ENCODE assay signal across 12 mouse cellular contexts in genomic region chr6:138143450-138143849, GRCm38 (mm10). TPM values are rescaled to one million over a fixed set of nuclear protein-coding genes. Genes with fewer than 3 reads are reported as not detected.
DNase-seq lines count a peak whose midpoint lies in the region; ATAC-seq and TF ChIP-seq lines count a peak whose summit lies in the region.
"Had no signal": no experiment of that assay in that cellular context is flagged by ENCODE, and none has a peak within 500 bp of the region (broad histone marks: within the 10 kb centered on the region; RNA-seq: fewer than 3 reads in every experiment).

No protein-coding gene starts in this region.

- WGBS in liver, embryonic 13.5 days (ENCODE audit: insufficient replicate concordance) = 45% methylated on average over 3 of the region's 3 CpGs
- 30% methylated on average over 3 of the region's 3 CpGs for WGBS in intestine, postnatal 0 days
- WGBS in limb, embryonic 13.5 days = 55% methylated on average over 3 of the region's 3 CpGs
- WGBS in stomach, embryonic 14.5 days = 48% methylated on average over 3 of the region's 3 CpGs
- 94% methylated on average over 3 of the region's 3 CpGs for WGBS in midbrain, embryonic 16.5 days

- DNase-seq in liver, embryonic 13.5 days = no peak
- no peak for DNase-seq in liver
- DNase-seq in spleen, postnatal 36 days (ENCODE audit: low spot score in 2 of 2) = no peak
- no peak for DNase-seq in thymus, postnatal 36 days
- DNase-seq: heart, postnatal 36 days; layer of hippocampus, adult 9-11 months had no signal

- H3K9me3 ChIP-seq in liver, embryonic 13.5 days (replicated peaks) = 0 out of 2 replicates have a peak, but pooled peaks cover 3% of the 10 kb centered on the region
- no peaks in the 10 kb centered on the region for H3K9me3 ChIP-seq in intestine, postnatal 0 days (ENCODE audit: control insufficient read depth)
- H3K9me3 ChIP-seq in limb, embryonic 13.5 days = no peaks in the 10 kb centered on the region
- H3K9me3 ChIP-seq in stomach, embryonic 14.5 days (ENCODE audit: control insufficient read depth, low read depth, low read length) = no peaks in the 10 kb centered on the region
- no peaks in the 10 kb centered on the region for H3K9me3 ChIP-seq in midbrain, embryonic 16.5 days (replicated peaks; ENCODE audit: control insufficient read depth, low read length, poor library complexity, severe bottlenecking)
- H3K9me3 ChIP-seq: midbrain, embryonic 15.5 days had no signal

- H3K36me3 ChIP-seq in liver, embryonic 13.5 days = 0 out of 2 replicates have a peak, but pooled peaks cover 2% of the 10 kb centered on the region
- H3K36me3 ChIP-seq in intestine, postnatal 0 days (ENCODE audit: control insufficient read depth, insufficient read depth) = no peaks in the 10 kb centered on the region
- peaks cover 4% of the 10 kb centered on the region; the same call in 1 of the 2 replicates for H3K36me3 ChIP-seq in limb, embryonic 13.5 days
- no peaks in the 10 kb centered on the region; the same call in 1 of the 2 replicates for H3K36me3 ChIP-seq in stomach, embryonic 14.5 days (ENCODE audit: control insufficient read depth, insufficient read depth, low read length)
- H3K36me3 ChIP-seq in midbrain, embryonic 16.5 days (ENCODE audit: control insufficient read depth, insufficient read depth, low read length) = no peaks in the 10 kb centered on the region
- H3K36me3 ChIP-seq: midbrain, embryonic 15.5 days had no signal

- ATAC-seq in liver, embryonic 13.5 days (ENCODE audit: low read depth) = no peak
- ATAC-seq in intestine, postnatal 0 days = peak; percentile 28; the same call in 1 of the 2 replicates
- ATAC-seq in limb, embryonic 13.5 days (ENCODE audit: low FRiP score, low read depth) = no peak
- peak; percentile 75 for ATAC-seq in stomach, embryonic 14.5 days (ENCODE audit: insufficient number of reproducible peaks, insufficient read depth, low FRiP score, low read depth)
- no peak for ATAC-seq in midbrain, embryonic 16.5 days
- ATAC-seq: midbrain, embryonic 15.5 days had no signal

- peak overlapping the region; percentile 61 for H3K4me2 ChIP-seq in liver, embryonic 13.5 days
- H3K4me2 ChIP-seq in intestine, postnatal 0 days (replicated peaks; ENCODE audit: low read depth) = peak overlapping the region; percentile 79
- H3K4me2 ChIP-seq in limb, embryonic 13.5 days (replicated peaks) = peak overlapping the region; percentile 72
- H3K4me2 ChIP-seq in stomach, embryonic 14.5 days (replicated peaks; ENCODE audit: low read depth, low read length) = peak overlapping the region; percentile 22; the same call in 1 of the 2 replicates
- H3K4me2 ChIP-seq in midbrain, embryonic 16.5 days (ENCODE audit: low read length) = no peak overlapping the region
- H3K4me2 ChIP-seq: midbrain, embryonic 15.5 days had no signal

- no peak for TF ChIP-seq CTCF in intestine, postnatal 0 days (IDR thresholded peaks at IDR 0.05; ENCODE audit: low read depth)

- H3K9ac ChIP-seq in liver, embryonic 13.5 days = no peak overlapping the region
- H3K9ac ChIP-seq in intestine, postnatal 0 days (ENCODE audit: low read depth, low read length) = no peak overlapping the region
- H3K9ac ChIP-seq in limb, embryonic 13.5 days = no peak overlapping the region
- H3K9ac ChIP-seq in stomach, embryonic 14.5 days (replicated peaks; ENCODE audit: low read depth, low read length) = no peak overlapping the region
- H3K9ac ChIP-seq in midbrain, embryonic 16.5 days (ENCODE audit: low read depth, low read length) = no peak overlapping the region
- H3K9ac ChIP-seq: midbrain, embryonic 15.5 days had no signal

- H3K27ac ChIP-seq in liver, embryonic 13.5 days = no peak overlapping the region
- no peak overlapping the region for H3K27ac ChIP-seq in intestine, postnatal 0 days (ENCODE audit: low read depth, low read length)
- no peak overlapping the region for H3K27ac ChIP-seq in limb, embryonic 13.5 days
- no peak overlapping the region for H3K27ac ChIP-seq in stomach, embryonic 14.5 days (ENCODE audit: low read length)
- H3K27ac ChIP-seq in midbrain, embryonic 16.5 days (ENCODE audit: low read length) = no peak overlapping the region
- H3K27ac ChIP-seq: midbrain, embryonic 15.5 days had no signal

- no peaks in the 10 kb centered on the region for H3K27me3 ChIP-seq in liver, embryonic 13.5 days
- H3K27me3 ChIP-seq in intestine, postnatal 0 days (replicated peaks; ENCODE audit: control insufficient read depth, insufficient read depth, low read length) = no peaks in the 10 kb centered on the region
- no peaks in the 10 kb centered on the region for H3K27me3 ChIP-seq in limb, embryonic 13.5 days
- H3K27me3 ChIP-seq in stomach, embryonic 14.5 days (ENCODE audit: control insufficient read depth, insufficient read depth, low read length) = no peaks in the 10 kb centered on the region
- no peaks in the 10 kb centered on the region for H3K27me3 ChIP-seq in midbrain, embryonic 16.5 days (ENCODE audit: control insufficient read depth, insufficient read depth, low read depth, low read length)
- H3K27me3 ChIP-seq: CH12.LX; midbrain, embryonic 15.5 days had no signal

- no peak overlapping the region for H3K4me3 ChIP-seq in liver, embryonic 13.5 days (replicated peaks)
- H3K4me3 ChIP-seq in intestine, postnatal 0 days (ENCODE audit: low read depth, low read length) = no peak overlapping the region
- no peak overlapping the region for H3K4me3 ChIP-seq in limb, embryonic 13.5 days
- H3K4me3 ChIP-seq in stomach, embryonic 14.5 days (ENCODE audit: low read depth, low read length) = no peak overlapping the region
- no peak overlapping the region for H3K4me3 ChIP-seq in midbrain, embryonic 16.5 days (ENCODE audit: low read depth, low read length)
- H3K4me3 ChIP-seq: midbrain, embryonic 15.5 days had no signal

- H3K4me1 ChIP-seq in liver, embryonic 13.5 days (replicated peaks) = 0 out of 2 replicates have a peak, but pooled peaks cover 5% of the 10 kb centered on the region
- H3K4me1 ChIP-seq in intestine, postnatal 0 days (replicated peaks; ENCODE audit: control insufficient read depth, insufficient read depth, low read length) = 0 out of 2 replicates have a peak, but pooled peaks cover 8% of the 10 kb centered on the region
- H3K4me1 ChIP-seq in limb, embryonic 13.5 days = peaks cover 41% of the 10 kb centered on the region
- peaks cover 11% of the 10 kb centered on the region for H3K4me1 ChIP-seq in stomach, embryonic 14.5 days (ENCODE audit: control insufficient read depth, insufficient read depth, low read length)
- H3K4me1 ChIP-seq in midbrain, embryonic 16.5 days (ENCODE audit: control insufficient read depth, insufficient read depth, low read length) = peaks cover 9% of the 10 kb centered on the region

RNA-seq across cellular contexts. Expression of gene Mgst1, which starts 3.3 kb away (rescaled TPM):
- polyA plus RNA-seq in liver, embryonic 13.5 days (2015; fragmentation: Nextera tagmentation; extraction: Ambion mirVana) = 161 and 180 TPM in 2 replicates
- polyA plus RNA-seq in intestine, postnatal 0 days (2015; fragmentation: Nextera tagmentation; extraction: Ambion mirVana) = 781 and 782 TPM in 2 replicates
- 145 and 150 TPM in 2 replicates for polyA plus RNA-seq in limb, embryonic 13.5 days (2015; fragmentation: Nextera tagmentation; extraction: Ambion mirVana)
- 180 and 194 TPM in 2 replicates for polyA plus RNA-seq in stomach, embryonic 14.5 days (2014; fragmentation: Nextera tagmentation; extraction: Ambion mirVana)
- 50.4 and 65.1 TPM in 2 replicates for polyA plus RNA-seq in midbrain, embryonic 16.5 days (2015; fragmentation: Nextera tagmentation; extraction: Ambion mirVana)

Comparison
In these comparisons a context has a peak if more than half of its experiments do, and no peak if none do; other contexts are left out.
1. ATAC-seq: peak in intestine, postnatal 0 days (single experiment) and stomach, embryonic 14.5 days (single experiment); none in liver, embryonic 13.5 days (single experiment), limb, embryonic 13.5 days (single experiment) and midbrain, embryonic 16.5 days (single experiment).